Mouse (Mus musculus): ENCODE measurements around the gene Fut7. TPM values are rescaled to one million over a fixed set of nuclear protein-coding genes. Genes with fewer than 3 reads are reported as not detected.

Gene Fut7
- polyA plus RNA-seq, 1 experiment from 2014 or later: 0.11 TPM

Other genes starting within 250 kb of the Fut7 start
- 44.6 and 60.5 TPM in 2 replicates for gene Nrarp, start 242.5 kb upstream of the Fut7 start, polyA plus RNA-seq (2014; fragmentation: Nextera tagmentation; extraction: Ambion mirVana)
- gene Tor4a, start 226.4 kb upstream of the Fut7 start, polyA plus RNA-seq (2014; fragmentation: Nextera tagmentation; extraction: Ambion mirVana): 0.94 and 2.4 TPM in 2 replicates
- gene Nelfb, start 211.8 kb upstream of the Fut7 start, polyA plus RNA-seq (2014; fragmentation: Nextera tagmentation; extraction: Ambion mirVana): 89.6 and 93.7 TPM in 2 replicates
- not detected in 2 replicates for gene Stpg3, start 208.6 kb upstream of the Fut7 start, polyA plus RNA-seq (2014; fragmentation: Nextera tagmentation; extraction: Ambion mirVana)
- gene Fam166a, start 204.5 kb upstream of the Fut7 start, polyA plus RNA-seq (2014; fragmentation: Nextera tagmentation; extraction: Ambion mirVana): not detected in 2 replicates
- gene Tubb4b, start 198.6 kb upstream of the Fut7 start, polyA plus RNA-seq (2014; fragmentation: Nextera tagmentation; extraction: Ambion mirVana): 519 and 526 TPM in 2 replicates
- gene Slc34a3, start 188.9 kb upstream of the Fut7 start, polyA plus RNA-seq (2014; fragmentation: Nextera tagmentation; extraction: Ambion mirVana): not detected in 2 replicates
- not detected in 2 replicates for gene Rnf224, start 186.5 kb upstream of the Fut7 start, polyA plus RNA-seq (2014; fragmentation: Nextera tagmentation; extraction: Ambion mirVana)
- gene Rnf208, start 181.0 kb upstream of the Fut7 start, polyA plus RNA-seq (2014; fragmentation: Nextera tagmentation; extraction: Ambion mirVana): 21.7 and 23.9 TPM in 2 replicates
- not detected in 2 replicates for gene Cysrt1, start 180.8 kb upstream of the Fut7 start, polyA plus RNA-seq (2014; fragmentation: Nextera tagmentation; extraction: Ambion mirVana)
- gene AL732309.1, start 176.4 kb upstream of the Fut7 start, polyA plus RNA-seq (2014; fragmentation: Nextera tagmentation; extraction: Ambion mirVana): 4.3 and 4.9 TPM in 2 replicates
- gene Tmem203, start 167.8 kb upstream of the Fut7 start, polyA plus RNA-seq (2014; fragmentation: Nextera tagmentation; extraction: Ambion mirVana): 12.2 and 14.6 TPM in 2 replicates
- 4.0 and 4.5 TPM in 2 replicates for gene Tprn, start 160.6 kb upstream of the Fut7 start, polyA plus RNA-seq (2014; fragmentation: Nextera tagmentation; extraction: Ambion mirVana)
- gene Ssna1, start 150.8 kb upstream of the Fut7 start, polyA plus RNA-seq (2014; fragmentation: Nextera tagmentation; extraction: Ambion mirVana): 244 and 248 TPM in 2 replicates
- gene Anapc2, start 150.8 kb upstream of the Fut7 start, polyA plus RNA-seq (2014; fragmentation: Nextera tagmentation; extraction: Ambion mirVana): 107 and 110 TPM in 2 replicates
- not detected in 2 replicates for gene Tmem210, start 135.1 kb upstream of the Fut7 start, polyA plus RNA-seq (2014; fragmentation: Nextera tagmentation; extraction: Ambion mirVana)
- gene Lrrc26, start 133.4 kb upstream of the Fut7 start, polyA plus RNA-seq (2014; fragmentation: Nextera tagmentation; extraction: Ambion mirVana): not detected in 2 replicates
- gene Grin1, start 104.1 kb upstream of the Fut7 start, polyA plus RNA-seq (2014; fragmentation: Nextera tagmentation; extraction: Ambion mirVana): 3.6 and 3.9 TPM in 2 replicates
- 86.7 and 133 TPM in 2 replicates for gene Man1b1, start 90.9 kb upstream of the Fut7 start, polyA plus RNA-seq (2014; fragmentation: Nextera tagmentation; extraction: Ambion mirVana)
- gene Dpp7, start 66.9 kb upstream of the Fut7 start, polyA plus RNA-seq (2014; fragmentation: Nextera tagmentation; extraction: Ambion mirVana): 13.4 and 21.3 TPM in 2 replicates
- gene Uap1l1, start 57.6 kb upstream of the Fut7 start, polyA plus RNA-seq (2014; fragmentation: Nextera tagmentation; extraction: Ambion mirVana): 4.1 and 6.5 TPM in 2 replicates
- 41.0 and 45.2 TPM in 2 replicates for gene Sapcd2, start 50.9 kb upstream of the Fut7 start, polyA plus RNA-seq (2014; fragmentation: Nextera tagmentation; extraction: Ambion mirVana)
- 0.21 TPM in 1 of 2 replicates, not detected in the other for gene Entpd2, start 27.4 kb upstream of the Fut7 start, polyA plus RNA-seq (2014; fragmentation: Nextera tagmentation; extraction: Ambion mirVana)
- gene Npdc1, start 23.9 kb upstream of the Fut7 start, polyA plus RNA-seq (2014; fragmentation: Nextera tagmentation; extraction: Ambion mirVana): 123 and 151 TPM in 2 replicates
- 3.5 and 3.7 TPM in 2 replicates for gene Abca2, start 5.4 kb downstream of the Fut7 start, polyA plus RNA-seq (2014; fragmentation: Nextera tagmentation; extraction: Ambion mirVana)
- 0.57 TPM in 1 of 2 replicates, not detected in the other for gene Clic3, start 33.6 kb downstream of the Fut7 start, polyA plus RNA-seq (2014; fragmentation: Nextera tagmentation; extraction: Ambion mirVana)
- 27.6 and 28.0 TPM in 2 replicates for gene Paxx, start 37.8 kb downstream of the Fut7 start, polyA plus RNA-seq (2014; fragmentation: Nextera tagmentation; extraction: Ambion mirVana)
- 0.39 and 0.64 TPM in 2 replicates for gene Ptgds, start 46.8 kb downstream of the Fut7 start, polyA plus RNA-seq (2014; fragmentation: Nextera tagmentation; extraction: Ambion mirVana)
- not detected in 2 replicates for gene Lcn12, start 70.6 kb downstream of the Fut7 start, polyA plus RNA-seq (2014; fragmentation: Nextera tagmentation; extraction: Ambion mirVana)
- 64.2 and 75.3 TPM in 2 replicates for gene Fbxw5, start 77.5 kb downstream of the Fut7 start, polyA plus RNA-seq (2014; fragmentation: Nextera tagmentation; extraction: Ambion mirVana)
- 4.0 and 6.1 TPM in 2 replicates for gene C8g, start 78.5 kb downstream of the Fut7 start, polyA plus RNA-seq (2014; fragmentation: Nextera tagmentation; extraction: Ambion mirVana)
- 25.3 and 32.3 TPM in 2 replicates for gene Traf2, start 123.7 kb downstream of the Fut7 start, polyA plus RNA-seq (2014; fragmentation: Nextera tagmentation; extraction: Ambion mirVana)
- 380 and 436 TPM in 2 replicates for gene Edf1, start 134.6 kb downstream of the Fut7 start, polyA plus RNA-seq (2014; fragmentation: Nextera tagmentation; extraction: Ambion mirVana)
- gene Mamdc4, start 151.6 kb downstream of the Fut7 start, polyA plus RNA-seq (2014; fragmentation: Nextera tagmentation; extraction: Ambion mirVana): 3.0 and 4.2 TPM in 2 replicates
- gene Phpt1, start 152.0 kb downstream of the Fut7 start, polyA plus RNA-seq (2014; fragmentation: Nextera tagmentation; extraction: Ambion mirVana): 161 and 167 TPM in 2 replicates
- 0.38 and 0.59 TPM in 2 replicates for gene Ajm1, start 158.5 kb downstream of the Fut7 start, polyA plus RNA-seq (2014; fragmentation: Nextera tagmentation; extraction: Ambion mirVana)
- 53.3 and 55.3 TPM in 2 replicates for gene Rabl6, start 185.3 kb downstream of the Fut7 start, polyA plus RNA-seq (2014; fragmentation: Nextera tagmentation; extraction: Ambion mirVana)
- gene Ccdc183, start 194.4 kb downstream of the Fut7 start, polyA plus RNA-seq (2014; fragmentation: Nextera tagmentation; extraction: Ambion mirVana): 0.14 and 0.22 TPM in 2 replicates
- 17.6 and 18.0 TPM in 2 replicates for gene Tmem141, start 198.7 kb downstream of the Fut7 start, polyA plus RNA-seq (2014; fragmentation: Nextera tagmentation; extraction: Ambion mirVana)
- 0.57 and 0.82 TPM in 2 replicates for gene Fcna, start 204.8 kb downstream of the Fut7 start, polyA plus RNA-seq (2014; fragmentation: Nextera tagmentation; extraction: Ambion mirVana)
- not detected in 2 replicates for gene Lcn8, start 229.9 kb downstream of the Fut7 start, polyA plus RNA-seq (2014; fragmentation: Nextera tagmentation; extraction: Ambion mirVana)
- gene Lcn5, start 234.7 kb downstream of the Fut7 start, polyA plus RNA-seq (2014; fragmentation: Nextera tagmentation; extraction: Ambion mirVana): not detected in 2 replicates

All from hindbrain, embryonic 11.5 days (tissue).